Mouse (Mus musculus): Measurements from ENCODE around the gene Stmn1. TPM values are rescaled to one million over a fixed set of nuclear protein-coding genes. Genes with fewer than 3 reads are reported as not detected.

The Stmn1 gene
- polyA plus RNA-seq, 1 experiment from 2014 or later, result 5,278 TPM

DNA sequence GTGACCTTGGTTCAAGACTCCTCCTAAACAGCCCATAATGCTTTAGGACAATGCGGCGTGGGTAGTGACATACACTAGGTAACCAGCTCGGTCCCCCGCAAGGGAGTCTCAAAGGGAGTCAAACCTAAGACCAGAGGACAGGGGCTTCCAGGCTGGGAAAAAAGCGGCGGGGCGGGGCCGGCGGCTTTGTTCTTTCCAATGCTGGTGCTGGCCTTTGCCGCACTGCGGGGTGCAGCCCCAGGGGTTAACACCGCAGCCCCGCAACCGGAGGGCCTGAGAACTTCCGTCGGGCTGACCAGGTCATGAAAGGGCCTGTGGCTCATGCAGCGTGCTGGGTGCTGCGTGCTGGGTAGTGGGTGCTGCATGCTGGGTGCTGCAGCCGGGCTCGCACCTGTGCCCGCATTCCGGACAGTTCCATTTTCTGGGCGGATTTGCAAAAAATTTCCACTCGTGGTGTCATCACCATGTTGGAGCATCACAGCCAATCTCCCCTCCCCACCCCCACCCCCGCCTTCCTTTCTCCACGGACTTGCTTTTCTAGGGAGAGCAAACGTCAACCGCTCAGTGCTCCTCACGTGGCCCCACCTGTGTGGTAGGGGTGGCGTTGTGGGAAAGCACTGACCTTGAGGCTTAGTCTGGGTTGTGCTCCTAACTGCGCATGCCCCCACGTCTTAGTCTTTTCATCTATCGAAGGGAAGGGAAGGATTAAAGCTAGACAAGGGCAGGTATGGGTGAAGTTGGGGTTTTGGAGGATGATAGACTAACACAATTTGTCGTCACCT is 14.3 kb upstream of the Stmn1 start:
- Histone ChIP-seq H3K27me3 (ENCODE audit: control insufficient read depth, insufficient read depth, low read length) (no peaks in the 10 kb centered on the region), H3K27ac (no peak overlapping the region), H3K4me2 (replicated peaks) (peak overlapping the region; percentile 23), H3K36me3 (replicated peaks; ENCODE audit: control insufficient read depth, insufficient read depth) (no peaks in the 10 kb centered on the region), H3K9ac (peak overlapping the region; percentile 21), H3K4me1 (replicated peaks; ENCODE audit: control insufficient read depth, insufficient read depth, low read length) (peaks cover 32% of the 10 kb centered on the region), H3K4me3 (replicated peaks; ENCODE audit: low read length) (no peak overlapping the region), H3K9me3 (ENCODE audit: control insufficient read depth, low read length) (no peaks in the 10 kb centered on the region)
- no peak for ATAC-seq (ENCODE audit: low FRiP score)
- 20% methylated on average over 34 of the region's 34 CpGs for WGBS
- DNase-seq (ENCODE audit: low spot score), result no peak

DNA sequence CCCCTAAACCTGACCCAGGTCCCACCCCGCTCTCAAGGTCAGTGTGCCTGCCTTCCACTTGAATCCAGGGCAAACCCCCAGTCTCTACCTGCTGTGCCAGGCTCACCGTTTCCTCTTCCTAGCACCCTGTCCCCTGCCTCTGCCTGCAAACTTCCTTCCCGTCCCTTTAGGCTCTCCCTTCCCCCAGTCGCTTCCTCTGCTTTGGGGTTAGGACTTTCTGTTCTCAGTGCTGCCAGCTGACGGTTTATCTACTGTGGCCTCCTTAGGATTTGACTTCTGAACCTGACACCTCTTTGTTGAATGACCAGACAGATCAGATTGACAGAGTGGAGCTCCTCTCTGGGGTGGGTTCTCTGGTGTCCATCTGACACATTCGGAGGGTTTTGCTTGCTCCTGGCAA is 12.8 kb upstream of the Stmn1 start:
- Histone ChIP-seq H3K27me3 (ENCODE audit: control insufficient read depth, insufficient read depth, low read length) (no peaks in the 10 kb centered on the region), H3K27ac (no peak overlapping the region), H3K36me3 (replicated peaks; ENCODE audit: control insufficient read depth, insufficient read depth) (no peaks in the 10 kb centered on the region), H3K9me3 (ENCODE audit: control insufficient read depth, low read length) (no peaks in the 10 kb centered on the region), H3K4me2 (replicated peaks) (no peak overlapping the region), H3K9ac (no peak overlapping the region), H3K4me3 (replicated peaks; ENCODE audit: low read length) (no peak overlapping the region), H3K4me1 (replicated peaks; ENCODE audit: control insufficient read depth, insufficient read depth, low read length) (peaks cover 17% of the 10 kb centered on the region)
- ATAC-seq (ENCODE audit: low FRiP score), result no peak
- WGBS, result 45% methylated on average over 6 of the region's 6 CpGs
- DNase-seq (ENCODE audit: low spot score), result no peak

DNA sequence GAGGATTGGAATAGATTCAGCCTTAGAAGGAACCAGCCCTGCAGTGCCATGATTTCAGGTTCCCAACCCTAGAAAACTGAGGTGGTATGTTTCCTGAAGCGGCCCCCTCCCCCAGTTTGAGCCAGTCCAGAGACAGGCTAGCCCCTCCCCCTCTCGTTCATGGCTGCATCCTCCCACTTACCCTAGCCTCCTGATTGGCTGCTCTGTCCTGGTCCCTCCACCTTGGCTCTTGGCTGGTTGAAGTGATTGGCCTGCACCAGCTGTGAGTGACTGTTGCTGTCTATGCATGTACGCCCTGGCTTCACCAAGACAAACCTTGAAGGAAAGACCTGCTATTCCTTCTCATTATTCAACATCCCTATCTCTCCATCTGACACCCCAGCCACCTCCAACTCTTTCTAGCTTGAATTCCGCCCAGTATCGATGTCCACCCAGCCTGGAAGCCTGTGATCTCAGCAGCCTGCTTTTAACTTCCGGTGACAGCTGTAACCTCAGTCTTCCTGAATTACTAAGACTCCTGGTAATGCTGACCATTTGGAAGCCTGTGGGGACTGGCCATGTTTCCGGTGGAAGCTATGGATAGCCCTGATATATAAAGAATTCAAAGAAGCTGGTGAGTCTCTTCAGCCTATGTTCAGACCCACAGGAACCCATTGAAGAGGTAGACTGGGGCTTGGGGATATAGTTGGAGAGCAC is 10.8 kb upstream of the Stmn1 start:
- Histone ChIP-seq H3K4me3 (replicated peaks; ENCODE audit: low read length) (no peak overlapping the region), H3K36me3 (replicated peaks; ENCODE audit: control insufficient read depth, insufficient read depth) (no peaks in the 10 kb centered on the region), H3K4me2 (replicated peaks) (no peak overlapping the region), H3K9me3 (ENCODE audit: control insufficient read depth, low read length) (no peaks in the 10 kb centered on the region), H3K9ac (no peak overlapping the region), H3K4me1 (replicated peaks; ENCODE audit: control insufficient read depth, insufficient read depth, low read length) (no peaks in the 10 kb centered on the region), H3K27me3 (ENCODE audit: control insufficient read depth, insufficient read depth, low read length) (no peaks in the 10 kb centered on the region), H3K27ac (no peak overlapping the region)
- ATAC-seq (ENCODE audit: low FRiP score) (no peak), DNase-seq (ENCODE audit: low spot score) (no peak)
- 48% methylated on average over 7 of the region's 7 CpGs for WGBS

DNA sequence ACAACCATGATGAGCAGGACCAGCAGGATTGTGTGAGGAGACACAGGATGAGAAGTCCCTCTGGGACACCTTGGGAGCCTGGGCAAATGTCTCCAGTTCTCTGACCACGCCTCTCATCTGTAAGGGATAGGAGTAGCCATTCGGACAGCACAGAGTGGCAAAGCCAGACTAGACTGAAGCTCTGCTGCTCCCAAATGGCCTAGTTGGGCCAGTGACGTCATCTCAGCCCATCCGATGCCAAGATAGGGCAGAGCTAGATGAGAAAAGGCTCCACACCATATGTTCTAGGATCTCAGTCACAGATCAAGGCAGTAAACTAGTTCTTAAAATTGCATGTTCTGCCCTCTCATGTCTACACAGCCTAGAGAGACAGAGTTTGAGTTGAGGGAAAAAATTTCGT is 9.3 kb upstream of the Stmn1 start:
- Histone ChIP-seq H3K4me3 (replicated peaks; ENCODE audit: low read length) (no peak overlapping the region), H3K27ac (no peak overlapping the region), H3K27me3 (ENCODE audit: control insufficient read depth, insufficient read depth, low read length) (no peaks in the 10 kb centered on the region), H3K9ac (no peak overlapping the region), H3K4me2 (replicated peaks) (no peak overlapping the region), H3K36me3 (replicated peaks; ENCODE audit: control insufficient read depth, insufficient read depth) (no peaks in the 10 kb centered on the region), H3K4me1 (replicated peaks; ENCODE audit: control insufficient read depth, insufficient read depth, low read length) (no peaks in the 10 kb centered on the region), H3K9me3 (ENCODE audit: control insufficient read depth, low read length) (no peaks in the 10 kb centered on the region)
- no peak for DNase-seq (ENCODE audit: low spot score)
- WGBS, result 89% methylated on average over 5 of the region's 5 CpGs
- no peak for ATAC-seq (ENCODE audit: low FRiP score)

DNA sequence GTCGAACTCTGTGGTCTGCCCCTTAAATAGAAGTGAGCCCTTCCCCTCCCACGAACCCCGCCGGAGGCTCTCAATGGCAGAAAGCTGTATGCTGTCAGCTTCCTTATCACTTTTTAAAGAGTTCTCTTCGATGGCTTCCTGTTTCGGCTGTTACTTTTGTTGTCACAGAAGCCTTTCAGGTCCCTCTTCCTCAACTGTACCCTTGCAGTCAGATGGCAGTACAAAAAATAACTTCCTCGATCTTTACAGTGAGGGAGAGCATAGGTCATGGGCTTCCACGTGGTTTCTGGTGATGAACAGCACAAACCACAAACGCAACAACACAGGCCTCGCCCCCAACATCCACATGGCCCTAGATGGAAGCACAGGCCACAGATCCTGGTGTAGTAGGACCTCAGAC is 7.8 kb upstream of the Stmn1 start:
- no peak overlapping the region for H3K9ac ChIP-seq
- H3K4me1 ChIP-seq (replicated peaks; ENCODE audit: control insufficient read depth, insufficient read depth, low read length), result peaks cover 3% of the 10 kb centered on the region; the same call in 1 of the 2 replicates
- no peak for ATAC-seq (ENCODE audit: low FRiP score)
- no peak overlapping the region for H3K4me2 ChIP-seq (replicated peaks)
- no peak for DNase-seq (ENCODE audit: low spot score)
- H3K27me3 ChIP-seq (ENCODE audit: control insufficient read depth, insufficient read depth, low read length), result no peaks in the 10 kb centered on the region
- no peaks in the 10 kb centered on the region for H3K36me3 ChIP-seq (replicated peaks; ENCODE audit: control insufficient read depth, insufficient read depth)
- no peak overlapping the region for H3K4me3 ChIP-seq (replicated peaks; ENCODE audit: low read length)
- no peaks in the 10 kb centered on the region for H3K9me3 ChIP-seq (ENCODE audit: control insufficient read depth, low read length)
- 85% methylated on average over 10 of the region's 10 CpGs for WGBS
- H3K27ac ChIP-seq, result no peak overlapping the region

DNA sequence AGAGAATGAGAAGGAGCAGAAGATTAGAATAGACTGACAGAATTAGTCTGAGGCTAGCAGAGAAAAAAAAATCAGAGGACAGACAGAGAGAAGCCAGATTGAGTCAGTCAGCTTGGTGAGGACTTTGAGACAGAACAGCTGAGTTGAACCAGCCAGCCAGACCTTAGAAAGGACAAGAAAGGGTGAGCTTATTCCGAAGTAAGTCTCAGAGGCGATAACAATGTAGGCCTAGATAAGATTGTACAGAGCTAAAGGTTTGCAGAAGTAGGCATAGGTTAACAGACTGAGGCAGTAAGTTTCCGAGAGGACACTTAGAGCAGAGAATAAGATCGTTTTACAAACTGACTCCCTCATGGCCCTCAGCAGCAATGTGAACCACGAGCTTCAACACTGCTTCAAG is 6.9 kb upstream of the Stmn1 start:
- no peak overlapping the region for H3K27ac ChIP-seq
- H3K4me3 ChIP-seq (replicated peaks; ENCODE audit: low read length), result no peak overlapping the region
- H3K4me1 ChIP-seq (replicated peaks; ENCODE audit: control insufficient read depth, insufficient read depth, low read length), result peaks cover 13% of the 10 kb centered on the region
- no peaks in the 10 kb centered on the region for H3K36me3 ChIP-seq (replicated peaks; ENCODE audit: control insufficient read depth, insufficient read depth)
- no peaks in the 10 kb centered on the region for H3K27me3 ChIP-seq (ENCODE audit: control insufficient read depth, insufficient read depth, low read length)
- DNase-seq (ENCODE audit: low spot score) (no peak), ATAC-seq (ENCODE audit: low FRiP score) (no peak)
- no peak overlapping the region for H3K4me2 ChIP-seq (replicated peaks)
- H3K9me3 ChIP-seq (ENCODE audit: control insufficient read depth, low read length), result no peaks in the 10 kb centered on the region
- H3K9ac ChIP-seq, result no peak overlapping the region
- 88% methylated on average over 5 of the region's 5 CpGs for WGBS

DNA sequence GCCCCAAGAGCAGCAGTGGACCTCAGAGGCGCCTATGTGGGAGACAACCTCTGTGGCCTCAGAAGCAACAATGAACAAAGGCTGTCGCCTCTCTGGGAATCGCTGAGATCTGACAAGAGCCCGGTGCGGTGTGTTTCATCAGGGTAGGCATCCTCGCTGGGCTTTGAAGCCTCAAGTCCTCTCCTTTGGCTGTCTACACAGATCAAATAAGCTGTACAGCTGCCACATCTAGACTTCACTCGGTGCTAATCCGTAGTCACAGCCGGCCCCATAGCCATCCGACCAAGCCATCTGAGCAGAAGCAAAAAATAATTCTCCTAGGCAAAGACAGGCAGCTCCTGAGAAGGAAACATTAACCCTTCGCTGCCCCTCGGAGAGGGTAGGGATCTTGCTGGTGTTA is 2.3 kb upstream of the Stmn1 start:
- no peak for DNase-seq (ENCODE audit: low spot score)
- Histone ChIP-seq H3K4me1 (replicated peaks; ENCODE audit: control insufficient read depth, insufficient read depth, low read length) (peaks cover 25% of the 10 kb centered on the region), H3K9ac (peak overlapping the region; percentile 84), H3K36me3 (replicated peaks; ENCODE audit: control insufficient read depth, insufficient read depth) (peaks cover 2% of the 10 kb centered on the region), H3K4me2 (replicated peaks) (peak overlapping the region; percentile 67), H3K4me3 (replicated peaks; ENCODE audit: low read length) (peak overlapping the region; percentile 12), H3K27ac (peak overlapping the region; percentile 96), H3K9me3 (ENCODE audit: control insufficient read depth, low read length) (no peaks in the 10 kb centered on the region), H3K27me3 (ENCODE audit: control insufficient read depth, insufficient read depth, low read length) (no peaks in the 10 kb centered on the region)
- ATAC-seq (ENCODE audit: low FRiP score), result no peak
- WGBS, result 30% methylated on average over 12 of the region's 12 CpGs

DNA sequence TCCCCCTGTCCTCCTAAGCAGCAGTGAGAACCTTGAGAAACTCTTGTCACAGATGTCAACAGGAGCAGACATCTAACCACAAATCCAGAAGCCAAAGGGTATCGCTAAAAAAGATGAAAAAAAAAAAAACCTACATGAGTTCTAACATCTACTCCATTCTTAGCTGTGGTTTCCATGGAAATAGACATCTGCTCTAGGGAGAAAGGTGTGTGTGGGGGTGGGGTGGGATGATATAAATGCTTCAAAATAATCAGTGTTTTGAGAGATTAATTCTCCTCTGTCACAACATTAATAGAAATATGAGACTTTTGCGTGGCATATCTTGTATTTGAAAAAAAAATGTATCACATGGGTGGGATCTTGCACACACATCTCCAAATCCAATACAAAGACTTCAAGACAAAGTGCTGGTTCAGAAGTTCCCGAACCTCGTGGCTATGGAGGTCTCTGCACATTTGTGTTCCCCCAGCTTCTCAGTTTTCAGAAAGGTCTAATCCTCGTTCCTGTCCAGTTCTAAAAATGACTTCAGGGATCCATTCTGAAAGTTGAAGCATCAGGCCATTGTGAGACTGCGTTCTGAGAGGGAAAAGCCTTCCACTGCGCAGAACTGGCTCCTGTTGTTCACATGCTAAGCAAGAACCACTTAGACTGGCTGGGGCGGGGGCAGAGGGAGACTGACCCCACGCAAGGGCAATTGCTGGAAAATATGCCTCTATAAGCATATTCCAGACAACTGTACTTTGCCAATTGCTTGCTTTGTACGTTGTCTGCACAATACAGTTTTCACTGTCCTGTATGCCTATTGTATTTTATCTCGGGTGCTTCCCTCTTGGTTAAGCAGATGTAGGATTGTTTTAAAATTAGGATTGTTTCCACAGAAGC is 1.5 kb upstream of the Stmn1 start:
- Histone ChIP-seq H3K27me3 (ENCODE audit: control insufficient read depth, insufficient read depth, low read length) (no peaks in the 10 kb centered on the region), H3K9me3 (ENCODE audit: control insufficient read depth, low read length) (no peaks in the 10 kb centered on the region), H3K4me2 (replicated peaks) (peak overlapping the region; percentile 67), H3K9ac (peak overlapping the region; percentile 84), H3K4me3 (replicated peaks; ENCODE audit: low read length) (peak overlapping the region; percentile 72), H3K36me3 (replicated peaks; ENCODE audit: control insufficient read depth, insufficient read depth) (peaks cover 10% of the 10 kb centered on the region), H3K4me1 (replicated peaks; ENCODE audit: control insufficient read depth, insufficient read depth, low read length) (peaks cover 32% of the 10 kb centered on the region), H3K27ac (peak overlapping the region; percentile 96)
- ATAC-seq (ENCODE audit: low FRiP score), result no peak
- 36% methylated on average over 11 of the region's 11 CpGs for WGBS
- DNase-seq (ENCODE audit: low spot score), result no peak
